Mouse (Mus musculus) cerebellum, adult 8-10 months (tissue): ENCODE results near the gene Dnaja3.
A peak's percentile ranks its signal among the peaks of the same experiment; 100 is the strongest.
"Not testable (repeated sequence)": the region's sequence is repeated elsewhere in the genome, so short reads cannot be mapped to it uniquely, and the experiment has no call there.

ENCODE experiments used
- DNase-seq: peaks from one replicate; pipeline ENCODE4 v3.0.0; 2022

Dnaja3 gene

DNA sequence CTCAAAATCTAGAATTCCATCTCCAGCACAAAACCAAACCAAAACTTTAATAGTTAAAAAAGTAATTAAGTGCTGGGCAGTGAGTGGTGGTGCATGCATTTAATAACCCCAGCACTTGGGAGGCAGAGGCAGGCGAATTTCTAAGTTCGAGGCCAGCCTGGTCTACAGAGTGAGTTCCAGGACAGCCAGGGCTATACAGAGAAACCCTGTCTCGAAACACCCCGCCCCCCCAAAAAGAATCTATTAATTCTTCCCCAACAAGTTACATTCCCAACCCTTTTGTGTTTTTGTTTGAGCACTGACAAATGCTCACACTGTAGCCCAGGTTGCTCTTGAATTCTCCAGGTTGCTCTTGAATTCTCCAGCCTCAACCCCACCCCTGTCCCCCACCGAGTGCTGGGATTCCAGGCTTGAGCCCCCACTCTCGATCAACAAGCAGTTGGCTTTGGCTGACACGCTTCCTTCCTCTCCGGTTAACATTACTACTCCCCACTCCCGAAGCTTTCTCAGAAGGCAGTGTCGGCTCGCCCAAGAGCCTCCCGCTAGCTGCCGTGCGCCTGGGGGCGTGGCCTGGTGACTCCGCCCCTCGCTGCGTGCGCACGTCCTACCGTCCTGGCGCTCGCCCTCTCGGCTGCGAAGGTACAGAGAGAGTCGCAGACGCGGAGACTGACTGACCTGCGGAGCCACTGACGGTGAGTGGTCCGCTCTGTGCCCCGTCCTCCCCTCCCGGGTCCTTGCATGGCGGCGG is 86.2 kb downstream of the Dnaja3 start, which contains the start of gene Hmox2:
Hmox2 (plus strand) TSS at position 582 of the 748 bp plus-strand sequence.
- peak; percentile 96 for DNase-seq

DNA sequence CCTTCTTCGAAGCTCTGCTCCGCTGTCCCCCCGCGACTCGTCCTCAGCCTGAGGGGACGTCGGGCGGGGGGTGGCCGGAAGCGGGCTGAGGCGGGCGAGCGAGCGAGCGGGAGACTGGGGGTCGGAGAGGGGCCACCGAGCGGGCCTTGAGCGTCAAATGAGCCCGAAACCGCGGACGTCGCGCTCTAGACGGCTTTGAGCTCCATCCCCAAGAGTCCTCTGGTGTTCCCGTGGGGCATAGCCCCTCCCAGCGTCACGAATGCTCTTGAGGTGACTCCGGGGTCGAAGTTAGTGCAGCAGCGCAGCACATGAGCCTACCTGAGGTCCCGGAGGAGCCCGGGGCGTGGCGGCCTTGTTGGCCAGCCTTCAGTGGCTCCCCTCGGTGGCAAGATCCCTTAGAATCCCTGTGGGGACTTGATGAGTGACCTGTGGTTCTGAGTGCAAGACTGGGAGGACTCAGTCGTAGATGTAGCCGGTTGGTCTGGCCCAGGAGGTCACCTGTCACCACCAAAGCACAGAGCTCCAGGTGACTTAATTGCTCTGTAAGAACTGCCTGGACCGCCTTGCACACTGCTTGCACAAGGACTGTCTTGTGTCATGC is 86.8 kb downstream of the Dnaja3 start:
- DNase-seq: peak; percentile 52

DNA sequence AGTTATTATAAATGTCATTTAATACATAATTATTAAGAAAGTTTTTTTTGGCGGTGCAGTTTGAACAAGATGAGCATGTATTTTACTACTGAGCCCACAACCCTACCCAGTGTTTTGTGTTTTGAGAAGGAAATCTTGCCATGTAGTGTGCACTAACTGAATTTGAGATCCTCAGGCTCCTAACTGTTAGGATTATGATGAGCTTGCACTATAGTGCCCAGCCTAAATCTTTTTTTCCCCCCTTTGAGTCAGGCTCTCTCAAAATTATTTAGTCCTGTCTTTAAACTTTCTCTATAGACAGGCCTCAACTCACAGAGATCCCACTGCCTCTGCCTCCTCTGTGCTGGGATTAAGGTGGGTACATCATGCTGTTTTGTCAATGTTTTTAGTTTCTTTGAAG is 87.7 kb downstream of the Dnaja3 start:
- no peak for DNase-seq

DNA sequence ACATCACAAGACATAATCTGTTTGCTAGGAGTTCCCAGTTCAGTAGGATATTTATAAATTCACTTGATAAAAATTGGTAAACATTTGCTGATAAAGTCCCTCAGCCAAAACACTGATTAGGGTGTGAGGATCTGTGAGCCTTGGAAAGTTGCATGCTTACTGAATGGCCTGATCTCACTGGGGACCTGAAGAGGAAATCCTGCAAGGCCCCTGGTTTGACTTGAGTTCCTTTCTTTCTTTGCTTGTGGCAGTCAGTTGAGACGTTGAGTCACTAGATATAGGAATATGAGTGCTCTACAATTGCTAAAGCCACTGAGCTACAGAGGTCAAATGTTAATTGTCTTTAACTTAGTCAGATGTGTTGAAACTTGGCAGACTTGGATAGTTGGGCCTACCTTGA is 88.2 kb downstream of the Dnaja3 start:
- no peak for DNase-seq

DNA sequence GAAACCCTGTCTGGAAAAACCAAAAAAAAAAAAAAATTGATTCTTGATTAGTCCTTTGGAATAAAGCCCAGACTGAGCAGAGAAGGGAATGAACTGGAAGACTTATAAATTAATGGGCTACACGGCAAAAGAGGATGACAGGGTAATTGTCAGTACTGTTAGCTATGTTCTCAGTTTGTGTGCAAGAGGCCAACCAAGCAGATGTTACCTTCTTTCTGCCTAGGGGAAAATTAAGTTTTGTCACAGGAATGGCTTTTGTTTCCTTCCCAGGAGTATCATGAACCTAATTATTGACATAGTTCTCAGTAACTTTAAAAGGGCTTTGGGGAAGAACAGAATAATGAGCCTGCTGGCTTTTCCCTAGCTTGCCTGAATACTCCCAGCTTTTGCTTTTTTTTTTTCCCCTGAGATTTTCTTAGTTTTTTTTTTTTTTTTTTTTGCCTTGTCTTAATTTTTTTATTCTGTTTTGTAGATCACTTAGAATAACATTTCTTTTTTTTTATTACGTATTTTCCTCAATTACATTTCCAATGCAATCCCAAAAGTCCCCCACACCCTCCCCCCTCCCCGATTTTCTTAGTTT is 91.1 kb downstream of the Dnaja3 start:
- DNase-seq: no peak

DNA sequence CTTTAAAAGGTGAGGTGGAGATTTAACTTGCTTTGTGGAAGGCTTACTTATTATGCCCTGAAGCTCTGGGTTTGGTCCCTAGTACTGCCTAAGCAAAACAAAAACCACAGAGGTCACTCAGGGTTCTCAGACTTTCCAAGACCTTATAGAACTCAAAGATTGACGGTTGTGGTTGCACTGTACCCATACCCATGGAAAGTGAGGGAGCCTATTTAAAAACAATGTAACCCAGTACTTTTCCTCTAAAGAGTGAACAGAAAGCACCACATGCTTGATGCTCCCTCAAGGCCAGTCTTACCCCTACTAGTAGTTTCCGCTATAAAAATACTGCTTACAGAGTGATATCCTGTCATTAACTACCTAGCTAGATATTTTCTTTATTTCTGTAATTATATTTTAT is 96.5 kb downstream of the Dnaja3 start:
- no peak for DNase-seq

DNA sequence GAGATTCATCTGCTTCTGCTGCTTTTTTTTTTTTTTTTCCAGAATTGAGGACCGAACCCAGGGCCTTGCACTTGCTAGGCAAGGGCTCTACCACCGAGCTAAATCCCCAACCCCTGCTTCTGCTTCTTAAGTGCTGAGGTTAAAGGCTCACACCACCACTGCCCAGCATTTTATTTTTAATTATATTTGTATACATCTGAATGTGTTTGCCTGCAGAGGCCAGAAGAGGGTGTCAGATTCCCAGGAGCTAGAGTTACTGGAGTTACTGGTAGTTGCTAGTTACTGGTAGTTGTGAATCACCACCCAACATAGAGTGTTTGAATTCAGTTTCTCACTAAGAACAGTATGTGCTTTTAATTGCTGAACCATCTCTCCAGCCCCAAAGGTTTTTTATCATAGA is 100.2 kb downstream of the Dnaja3 start:
- DNase-seq: no peak

DNA sequence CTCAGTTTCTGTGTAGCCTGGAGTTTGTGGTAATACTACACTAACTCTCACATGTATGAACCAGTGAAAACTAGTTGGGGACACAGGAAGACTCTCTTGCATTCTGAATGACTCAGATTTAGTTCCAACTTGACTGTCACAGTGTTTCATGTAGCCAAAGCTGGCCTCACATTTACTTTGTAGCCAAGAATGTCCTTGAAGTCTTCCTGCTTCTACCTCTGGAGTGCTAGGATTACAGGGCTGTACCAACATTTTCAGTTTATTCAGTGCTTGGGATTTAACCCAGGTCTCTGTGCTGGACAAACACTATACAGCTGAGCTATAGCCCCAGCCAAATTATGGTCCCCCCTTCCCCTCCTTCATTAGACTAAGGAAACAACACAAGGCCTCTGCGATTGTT is 102.4 kb downstream of the Dnaja3 start:
- no peak for DNase-seq

DNA sequence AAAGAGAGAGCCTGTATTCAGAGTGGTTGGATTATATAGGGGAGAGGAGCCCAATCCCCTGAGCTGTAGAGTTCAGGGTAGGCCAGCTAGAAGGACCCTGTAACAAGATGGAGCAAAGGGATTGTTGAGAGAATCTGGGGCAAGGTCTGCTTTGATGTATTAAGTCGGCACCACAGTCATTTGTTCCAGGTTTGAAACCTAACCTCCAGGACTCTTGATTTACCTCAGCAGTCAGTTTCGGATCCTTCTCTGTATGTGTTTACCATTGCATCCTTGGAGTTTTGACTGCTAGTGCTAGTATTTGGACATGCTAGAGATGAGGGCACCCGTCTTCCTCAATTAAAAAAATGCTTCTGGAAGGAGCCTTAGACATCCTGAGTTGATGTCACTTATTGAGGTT is 112.4 kb downstream of the Dnaja3 start:
- DNase-seq: no peak

DNA sequence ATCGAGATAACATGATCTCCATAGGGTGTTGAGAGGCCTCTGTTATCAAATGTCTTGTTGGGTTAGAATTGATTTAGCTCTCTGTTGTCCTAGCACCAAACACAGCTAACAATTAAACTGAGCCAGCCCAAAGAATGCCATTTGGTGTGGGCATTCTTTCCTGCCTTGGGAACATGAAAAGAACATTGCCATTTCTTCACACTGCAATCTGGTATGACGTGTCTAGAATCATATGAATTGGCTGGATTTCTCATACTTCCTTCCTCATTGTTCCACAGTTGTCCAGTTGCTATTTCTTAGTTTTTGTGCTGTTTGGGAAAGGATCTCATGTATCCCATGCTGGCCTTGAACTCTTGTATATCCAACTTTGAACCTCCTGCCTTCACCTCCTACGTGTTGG is 114.3 kb downstream of the Dnaja3 start:
- no peak for DNase-seq

DNA sequence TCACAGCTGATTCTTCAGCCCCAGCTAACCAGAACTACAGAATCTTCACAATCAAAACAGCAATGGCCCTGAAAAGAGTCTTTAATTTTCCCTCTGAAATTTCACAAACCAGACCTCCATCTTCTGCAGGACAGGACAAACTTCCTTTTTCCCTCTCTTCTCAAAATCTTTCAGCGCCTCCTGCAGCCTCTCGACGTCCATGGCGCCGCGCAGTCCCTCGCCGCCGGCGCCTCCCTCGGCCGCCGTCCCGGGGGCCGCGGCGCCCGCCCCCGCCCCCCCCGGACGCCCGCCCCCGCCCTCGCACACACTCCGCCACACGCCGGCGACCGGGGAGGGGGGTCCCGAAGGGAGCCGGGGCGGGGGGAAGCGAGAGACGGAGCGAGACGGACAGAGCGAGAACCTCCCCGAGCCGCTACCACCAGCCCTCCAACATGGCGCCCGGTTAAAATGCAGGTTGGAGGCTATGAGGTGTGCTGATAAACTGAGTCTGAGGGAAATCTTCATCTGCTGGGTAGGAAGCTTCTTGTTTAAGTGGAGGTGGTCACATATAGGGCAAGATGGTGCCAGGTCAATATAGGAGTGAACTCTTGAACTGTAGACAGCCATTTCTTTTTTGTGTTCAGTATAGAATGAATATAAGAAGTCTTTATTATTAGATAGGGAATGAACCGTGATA is 117.0 kb downstream of the Dnaja3 start:
- not testable (repeated sequence) for DNase-seq
